Mouse (Mus musculus) heart, embryonic 10.5 days (tissue): ENCODE results near the gene Pigu. TPM values are rescaled to one million over a fixed set of nuclear protein-coding genes. Genes with fewer than 3 reads are reported as not detected.

Experiments used
- DNase-seq: peaks from one replicate; pipeline ENCODE4 v3.0.0-alpha.2; 2017; ENCODE audit warnings: low spot score
- H3K27ac ChIP-seq: fragments of 300-500 bp; sonication (generic); 2 replicates; pipeline ENCODE4 v1.5.1; 2016; ENCODE audit warnings: mild to moderate bottlenecking
- H3K27me3 ChIP-seq: fragments of 300-500 bp; sonication (generic); 2 replicates; pipeline ENCODE4 v1.6.1; 2016; ENCODE audit warnings: mild to moderate bottlenecking; ENCODE audit not compliant: poor library complexity, insufficient read depth, severe bottlenecking
- H3K36me3 ChIP-seq: fragments of 300-500 bp; sonication (generic); 2 replicates; pipeline ENCODE4 v1.6.1; 2016; ENCODE audit warnings: mild to moderate bottlenecking, moderate library complexity
- H3K4me1 ChIP-seq: fragments of 300-500 bp; sonication (generic); 2 replicates; pipeline ENCODE4 v1.6.1; 2016; ENCODE audit warnings: mild to moderate bottlenecking
- H3K4me3 ChIP-seq: fragments of 300-500 bp; sonication (generic); 2 replicates; pipeline ENCODE4 v1.5.1; 2016; ENCODE audit warnings: mild to moderate bottlenecking, moderate library complexity
- H3K9me3 ChIP-seq: fragments of 300-500 bp; sonication (generic); 2 replicates; pipeline ENCODE4 v1.6.1; 2016; ENCODE audit warnings: mild to moderate bottlenecking, moderate library complexity
- WGBS: fragments of 180-500 bp; shearing (Covaris S2); methylation state at CpG from one replicate; pipeline ENCODE4 v1.1.7; 2016; 5-methylcytosine and 5-hydroxymethylcytosine counted together
- microRNA counts: library from miRNA; unstranded; fragments of <30 nt; microRNA quantifications from one replicate; lab custom pipeline; 2017
- microRNA-seq: library from miRNA; unstranded; fragments of <30 nt; microRNA quantifications from one replicate; pipeline ENCODE4, GENCODE M21; 2017
- polyA plus RNA-seq: library from polyadenylated mRNA; unstranded; fragments of >200 nt; fragmentation: Nextera tagmentation; extraction: Ambion mirVana; gene quantifications from 2 replicates; pipeline ENCODE4 v1.2.1, GENCODE M21; 2016

The Pigu gene
- polyA plus RNA-seq, 1 experiment from 2014 or later = 61.2 TPM

DNA sequence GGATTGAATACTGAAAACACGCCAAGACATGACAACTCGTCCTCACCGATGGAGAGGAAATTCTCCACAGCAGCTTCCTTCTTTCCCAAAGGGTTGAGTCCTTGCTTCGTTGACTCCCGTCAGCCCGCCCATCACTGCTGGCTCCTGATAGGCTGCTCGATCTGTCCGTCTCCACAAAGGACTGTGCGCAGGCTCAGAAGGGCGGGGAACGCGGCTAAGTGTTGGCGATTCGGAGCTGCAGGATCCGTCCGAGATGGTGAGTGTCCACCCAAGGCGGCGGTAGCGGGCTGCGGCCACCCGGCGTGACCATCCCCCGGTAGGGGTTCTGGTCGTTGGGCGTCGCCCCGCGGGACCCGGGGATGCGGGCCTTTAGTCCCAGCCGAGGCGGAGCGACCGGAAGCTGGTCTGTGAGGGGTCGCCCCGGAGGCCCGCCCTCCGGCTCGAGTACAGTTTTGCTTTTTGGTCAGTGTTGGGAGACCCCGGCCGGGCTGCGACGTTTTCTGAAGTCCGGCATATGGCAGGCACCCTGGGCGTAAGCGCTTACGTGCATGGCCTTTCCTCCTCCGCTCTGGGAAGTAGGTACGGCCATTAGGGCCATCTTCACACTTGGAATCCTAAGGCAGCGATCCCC is 120.8 kb downstream of the Pigu start, which contains the start of gene Dynlrb1:
TSS of gene Dynlrb1 (plus strand) at position 172 of the 631 bp plus-strand sequence.
- no peaks in the 10 kb centered on the region for H3K9me3 ChIP-seq
- peak; percentile 99 for DNase-seq
- H3K27ac ChIP-seq = peak within 1 kb of the TSS; percentile 95
- H3K4me3 ChIP-seq = peak within 1 kb of the TSS; percentile 83
- H3K27me3 ChIP-seq = no peaks in the 10 kb centered on the region
- peaks cover 9% of the 10 kb centered on the region for H3K36me3 ChIP-seq
- peaks cover 23% of the 10 kb centered on the region for H3K4me1 ChIP-seq
- under 1% methylated on average over 50 of the region's 50 CpGs for WGBS

DNA sequence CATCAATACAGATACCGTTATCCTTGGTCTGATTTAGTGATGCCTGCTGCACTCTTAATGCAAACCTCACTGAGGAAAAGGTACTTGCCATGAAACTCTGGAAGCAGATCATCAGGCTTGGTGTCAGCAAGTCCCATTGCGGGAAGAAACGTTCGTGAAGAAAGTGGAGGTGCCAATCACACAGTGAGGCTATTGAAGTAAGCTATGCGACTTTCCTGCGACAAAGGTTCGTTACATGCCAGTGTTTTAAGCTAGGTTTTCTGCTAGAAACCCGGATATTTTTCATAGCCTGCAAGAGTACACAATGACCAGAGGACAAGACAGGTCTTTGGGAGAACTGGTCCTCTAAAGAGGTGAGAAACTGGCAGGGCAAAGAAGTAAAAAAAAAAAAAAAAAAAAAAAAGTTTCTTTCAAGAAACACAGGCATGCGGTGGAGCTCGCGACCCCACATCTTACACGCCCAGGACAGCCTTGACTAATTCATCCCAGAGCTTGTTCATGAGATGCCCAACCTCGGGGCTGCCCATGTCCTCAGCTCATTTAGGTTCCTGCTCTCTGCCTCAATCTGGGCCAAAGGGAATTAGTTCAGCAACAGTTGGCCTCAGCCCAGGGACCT is 121.4 kb downstream of the Pigu start:
- Histone ChIP-seq H3K4me1 (peaks cover 20% of the 10 kb centered on the region), H3K36me3 (peaks cover 4% of the 10 kb centered on the region), H3K4me3 (peak overlapping the region; percentile 83), H3K9me3 (no peaks in the 10 kb centered on the region), H3K27me3 (no peaks in the 10 kb centered on the region), H3K27ac (peak overlapping the region; percentile 95)
- DNase-seq = no peak
- WGBS = 9% methylated on average over 13 of the region's 13 CpGs

MicroRNAs within 50 kb of the gene (microRNA counts, 519-probe panel; counts per million panel counts)
- microRNA mmu-miR-695 (lab: Ali Mortazavi, UCI) = not detected

Small RNAs within 50 kb of the gene (microRNA-seq; reads per million reads assigned to microRNA genes)
- gene Mir695 = not detected

Other genes with a start within 250 kb of the Pigu start
- 43.9 and 45.1 TPM in 2 replicates for gene Itch, start 223.9 kb downstream of the Pigu start, polyA plus RNA-seq
- gene Dynlrb1, start 120.9 kb downstream of the Pigu start, polyA plus RNA-seq = 380 and 389 TPM in 2 replicates
- gene Map1lc3a, start 81.1 kb downstream of the Pigu start, polyA plus RNA-seq = 140 and 172 TPM in 2 replicates
- gene Trp53inp2, start 23.6 kb upstream of the Pigu start, polyA plus RNA-seq = 61.4 and 118 TPM in 2 replicates
- gene Ncoa6, start 116.5 kb upstream of the Pigu start, polyA plus RNA-seq = 16.2 and 17.9 TPM in 2 replicates
- gene Acss2, start 160.5 kb upstream of the Pigu start, polyA plus RNA-seq = 8.9 and 12.9 TPM in 2 replicates
- gene Ggt7, start 160.8 kb upstream of the Pigu start, polyA plus RNA-seq = 3.1 and 3.9 TPM in 2 replicates
- 24.2 and 29.1 TPM in 2 replicates for gene Gss, start 235.4 kb upstream of the Pigu start, polyA plus RNA-seq